ENCODE assay signal across 20 mouse cellular contexts in the genomic region with DNA sequence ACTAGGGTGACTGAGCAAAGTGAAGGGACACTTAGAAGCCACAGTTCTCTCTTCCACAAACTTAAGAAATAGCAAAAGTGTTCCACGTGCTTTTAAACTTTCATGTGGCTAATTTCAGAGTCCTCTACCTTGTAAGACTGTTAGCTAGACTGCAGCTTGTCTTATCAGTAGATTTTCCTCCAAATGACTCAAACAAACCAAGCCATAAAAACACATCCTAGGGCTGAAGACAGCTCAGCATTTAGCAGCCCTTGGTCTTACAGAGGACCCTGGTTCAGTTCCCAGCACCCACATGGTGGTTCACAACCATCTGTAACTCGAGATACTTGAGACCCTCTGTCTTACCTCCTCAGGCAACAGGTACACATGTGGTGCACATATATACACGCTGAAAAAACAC.
"Had no signal": no experiment of that assay in that cellular context is flagged by ENCODE, and none has a peak within 500 bp of the region (broad histone marks: within the 10 kb centered on the region; RNA-seq: fewer than 3 reads in every experiment).

No protein-coding gene starts in this region.

- H3K27me3 ChIP-seq: lung, embryonic 15.5 days; midbrain, embryonic 12.5 days; neural tube, embryonic 13.5 days; neural tube, embryonic 15.5 days; stomach, embryonic 15.5 days had no signal

- H3K9me3 ChIP-seq: lung, embryonic 15.5 days; midbrain, embryonic 10.5 days; midbrain, embryonic 12.5 days; neural tube, embryonic 13.5 days; neural tube, embryonic 15.5 days; stomach, embryonic 15.5 days had no signal

- DNase-seq: lung, adult 2 months; lung, postnatal 14 days; lung, postnatal 36 days; midbrain, embryonic 14.5 days; retina, postnatal 1 day; right cerebral cortex, adult 18-20 months; thymus, adult 2 months; thymus, postnatal 14 days; thymus, postnatal 36 days had no signal

- H3K27ac ChIP-seq: lung, embryonic 15.5 days; macrophage; midbrain, embryonic 10.5 days; midbrain, embryonic 12.5 days; neural tube, embryonic 13.5 days; neural tube, embryonic 15.5 days; stomach, embryonic 15.5 days; stomach, postnatal 0 days had no signal

- H3K4me3 ChIP-seq: lung, embryonic 15.5 days; midbrain, embryonic 10.5 days; midbrain, embryonic 12.5 days; myocyte; neural tube, embryonic 13.5 days; neural tube, embryonic 15.5 days; stomach, embryonic 15.5 days had no signal

- H3K4me1 ChIP-seq: lung, embryonic 15.5 days; midbrain, embryonic 10.5 days; midbrain, embryonic 12.5 days; neural tube, embryonic 13.5 days; stomach, embryonic 15.5 days had no signal

- H3K36me3 ChIP-seq: lung, embryonic 15.5 days; midbrain, embryonic 10.5 days; midbrain, embryonic 12.5 days; neural tube, embryonic 13.5 days; neural tube, embryonic 15.5 days; stomach, embryonic 15.5 days had no signal

- H3K4me2 ChIP-seq: lung, embryonic 15.5 days; midbrain, embryonic 12.5 days; neural tube, embryonic 13.5 days; neural tube, embryonic 15.5 days; stomach, embryonic 15.5 days had no signal

- H3K9ac ChIP-seq: lung, embryonic 15.5 days; midbrain, embryonic 12.5 days; neural tube, embryonic 13.5 days; neural tube, embryonic 15.5 days; stomach, embryonic 15.5 days had no signal

- ATAC-seq: lung, postnatal 0 days; midbrain, embryonic 16.5 days had no signal
